Mouse (Mus musculus) induced T-regulatory cell, adult 2 months (primary cell): Measurements from ENCODE around the gene Tdp1.

Source experiments
- DNase-seq: peaks from one replicate; pipeline ENCODE4 v3.0.0-alpha.2; 2012; ENCODE audit warnings: low read depth

The Tdp1 gene

GRCm38 (mm10) chr12:99884269-99885261 lies at the start of gene Tdp1, which contains the start of gene Efcab11:
TSS of gene Tdp1 (plus strand) at chr12:99884517.
TSS of gene Efcab11 (minus strand) at chr12:99884439.
- peak; percentile 97 for DNase-seq

GRCm38 (mm10) chr12:99836404-99837131 lies 47.7 kb upstream of the Tdp1 start:
- peak; percentile 75 for DNase-seq

DNA sequence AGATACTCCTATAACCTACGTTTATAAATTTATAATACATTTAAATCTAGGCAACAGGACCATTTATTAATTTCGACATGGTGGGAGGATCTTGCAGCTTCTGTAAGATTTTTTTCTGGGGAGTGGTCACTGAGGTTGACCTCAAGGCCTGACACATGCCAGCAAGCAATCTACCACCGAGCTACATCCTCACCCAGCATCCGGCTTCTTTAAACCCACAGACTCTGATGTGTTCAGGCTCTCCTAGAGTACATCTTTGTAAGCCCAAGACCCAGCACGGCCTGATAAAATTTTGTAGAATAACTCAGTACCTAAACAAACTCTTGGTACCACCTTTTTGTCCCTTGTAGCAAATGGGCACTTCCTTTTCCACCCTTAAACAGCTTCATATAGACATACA lies 46.8 kb upstream of the Tdp1 start:
- peak; percentile 27 for DNase-seq

DNA sequence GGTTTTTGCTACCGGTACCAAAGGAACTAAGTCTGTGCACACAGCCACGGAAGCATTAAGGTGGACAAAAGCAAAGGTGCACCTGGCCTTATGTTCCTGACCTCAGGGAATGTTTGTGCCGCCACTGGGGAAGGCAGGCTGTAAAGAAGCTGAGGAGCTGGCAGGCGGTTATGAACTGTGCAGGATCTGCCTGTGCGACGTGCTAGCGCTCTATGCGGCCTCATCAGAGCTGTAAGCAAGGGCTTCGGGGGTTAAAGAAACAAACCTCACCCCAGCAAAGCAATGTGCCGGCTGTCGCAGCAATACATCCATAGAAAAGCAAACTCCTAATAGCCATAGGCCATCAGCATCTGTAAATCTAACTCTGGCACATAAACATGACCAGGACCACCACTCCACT lies 46.2 kb upstream of the Tdp1 start:
- peak; percentile 14 for DNase-seq

DNA sequence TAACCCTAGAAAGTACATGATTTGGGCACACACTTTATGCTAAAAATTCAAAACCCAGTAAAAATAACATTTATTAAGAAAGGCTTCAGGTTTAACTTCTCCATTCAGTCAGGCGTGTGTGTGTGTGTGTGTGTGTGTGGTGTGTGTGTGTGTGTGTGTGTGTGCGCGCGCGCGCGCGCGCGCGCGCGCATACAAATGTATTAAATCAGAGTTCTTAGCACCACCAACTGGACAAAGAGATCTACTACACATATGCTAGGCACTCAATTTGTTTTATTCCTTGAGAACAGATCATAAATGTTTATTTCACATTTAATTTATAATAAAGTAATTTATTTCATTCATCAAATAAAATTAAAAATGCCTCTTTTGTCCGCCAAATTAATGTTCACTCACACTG lies 45.6 kb upstream of the Tdp1 start:
- peak; percentile 61 for DNase-seq

DNA sequence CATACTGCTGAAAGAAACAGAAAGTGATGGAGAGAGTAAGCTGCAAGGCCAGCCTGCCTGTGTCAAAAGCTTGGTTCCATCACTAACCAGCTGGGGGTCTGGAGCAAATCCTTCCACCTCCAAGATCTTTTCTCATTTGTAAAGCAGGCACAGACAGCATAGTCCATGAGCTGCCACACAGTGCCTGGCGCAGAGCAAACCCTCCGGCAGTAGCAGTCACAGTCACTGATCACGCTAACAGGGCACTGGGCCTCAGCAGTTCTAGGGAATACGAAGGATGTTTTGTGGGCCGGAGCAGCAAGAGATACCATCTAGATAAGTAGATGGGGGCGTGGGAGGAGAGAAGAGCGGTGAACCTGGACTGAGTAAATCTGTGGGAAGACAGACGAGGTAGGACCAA lies 39.4 kb upstream of the Tdp1 start:
- no peak for DNase-seq

DNA sequence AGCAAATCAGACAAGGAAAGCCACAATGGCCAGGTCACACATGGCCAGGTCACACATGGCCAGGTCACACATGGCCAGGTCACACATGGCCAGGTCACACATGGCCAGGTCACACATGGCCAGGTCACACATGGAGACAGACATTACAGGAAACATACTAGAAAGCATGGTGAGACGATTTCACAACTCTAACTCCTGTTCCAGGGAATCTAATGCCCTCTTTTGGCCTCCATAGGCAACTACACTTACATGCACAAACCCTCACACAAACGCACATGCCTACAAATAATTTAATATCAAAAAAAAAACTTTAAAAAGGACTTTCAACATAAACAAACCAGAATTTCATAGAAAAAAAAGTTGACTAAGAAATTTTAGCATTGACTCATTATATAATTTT lies 34.3 kb upstream of the Tdp1 start:
- peak; percentile 12 for DNase-seq

GRCm38 (mm10) chr12:99853323-99854258 lies 30.7 kb upstream of the Tdp1 start:
- no peak for DNase-seq

GRCm38 (mm10) chr12:99856011-99856410 lies 28.3 kb upstream of the Tdp1 start:
- DNase-seq = no peak

GRCm38 (mm10) chr12:99858664-99859063 lies 25.7 kb upstream of the Tdp1 start:
- DNase-seq = no peak

DNA sequence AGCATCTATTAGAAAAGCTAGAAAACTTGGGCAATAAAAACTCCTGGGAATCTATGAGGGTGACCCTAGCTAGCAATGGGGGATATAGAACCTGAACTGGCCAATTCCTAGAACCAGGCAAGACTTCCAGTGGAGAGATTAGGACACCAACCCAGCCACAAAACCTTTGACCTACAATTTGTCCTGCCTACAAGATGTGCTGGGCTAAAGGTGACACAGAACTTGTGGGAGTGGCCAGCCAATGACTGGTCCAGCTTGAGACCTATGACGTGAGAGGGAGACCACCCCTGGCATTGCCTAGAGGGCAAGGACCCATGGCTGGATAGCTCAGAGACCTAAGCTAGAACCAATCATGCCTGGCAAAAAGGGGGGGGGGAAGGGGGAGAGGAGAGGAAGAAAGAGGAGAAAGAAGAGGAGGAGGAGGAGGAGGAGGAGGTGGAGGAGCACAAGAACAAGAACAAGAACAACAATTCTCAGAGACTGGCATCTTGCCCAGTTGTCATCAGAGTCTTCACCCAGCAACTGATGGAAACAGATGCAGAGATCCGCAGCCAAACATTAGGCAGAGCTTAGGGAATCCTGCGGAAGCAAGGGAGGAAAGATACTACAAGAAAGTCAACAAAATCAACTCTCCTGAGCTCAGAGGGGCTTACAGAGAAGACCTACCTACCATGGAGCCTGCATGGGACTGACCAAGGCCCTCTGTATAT lies 24.8 kb upstream of the Tdp1 start:
- no peak for DNase-seq

- peak; percentile 19 for DNase-seq
Measured at GRCm38 (mm10) chr12:99860981-99861380, 23.3 kb upstream of the Tdp1 start.

GRCm38 (mm10) chr12:99864613-99865012 lies 19.7 kb upstream of the Tdp1 start:
- no peak for DNase-seq

DNA sequence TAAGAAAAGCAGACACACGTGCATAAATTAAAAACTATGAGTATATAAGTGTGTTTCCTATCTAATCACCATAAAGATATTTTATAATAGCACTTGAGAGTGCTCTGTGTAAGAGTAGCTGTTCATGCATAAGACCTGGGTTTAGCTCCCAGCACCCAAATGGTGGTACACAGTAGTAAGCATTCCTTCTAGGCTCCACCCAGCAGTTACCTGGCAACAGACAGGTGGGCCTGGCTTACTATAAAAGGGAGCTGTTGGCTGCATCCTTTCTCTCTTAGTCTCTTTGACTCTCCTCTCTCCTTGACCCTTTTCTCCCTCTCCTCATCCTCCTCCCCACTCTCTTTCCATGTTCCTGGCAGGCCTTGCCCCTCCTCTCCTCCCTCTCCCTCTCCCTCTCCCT lies 15.5 kb upstream of the Tdp1 start:
- DNase-seq = no peak

DNA sequence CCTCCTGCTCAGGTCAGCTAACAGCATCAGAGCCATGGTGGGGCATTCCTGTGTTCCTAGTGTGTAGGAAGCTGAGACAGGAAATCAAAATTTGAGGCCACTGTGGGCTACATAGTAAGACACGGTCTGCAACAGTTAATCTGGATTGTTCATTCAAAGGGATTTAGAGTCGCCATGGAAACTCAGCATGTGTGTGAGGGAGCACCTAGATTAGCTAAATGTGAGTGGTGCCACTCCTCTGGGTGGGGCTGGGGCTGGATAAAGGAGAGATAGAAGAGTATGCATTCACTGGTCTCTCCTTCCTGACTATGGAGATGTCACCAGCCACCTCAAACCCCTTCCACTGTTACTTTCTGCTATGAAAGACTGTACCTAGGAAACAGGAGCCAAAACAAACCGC lies 10.9 kb upstream of the Tdp1 start:
- DNase-seq = no peak

GRCm38 (mm10) chr12:99874609-99875008 lies 9.7 kb upstream of the Tdp1 start:
- peak; percentile 21 for DNase-seq

GRCm38 (mm10) chr12:99883000-99883712 lies 1.2 kb upstream of the Tdp1 start:
- peak; percentile 98 for DNase-seq

DNA sequence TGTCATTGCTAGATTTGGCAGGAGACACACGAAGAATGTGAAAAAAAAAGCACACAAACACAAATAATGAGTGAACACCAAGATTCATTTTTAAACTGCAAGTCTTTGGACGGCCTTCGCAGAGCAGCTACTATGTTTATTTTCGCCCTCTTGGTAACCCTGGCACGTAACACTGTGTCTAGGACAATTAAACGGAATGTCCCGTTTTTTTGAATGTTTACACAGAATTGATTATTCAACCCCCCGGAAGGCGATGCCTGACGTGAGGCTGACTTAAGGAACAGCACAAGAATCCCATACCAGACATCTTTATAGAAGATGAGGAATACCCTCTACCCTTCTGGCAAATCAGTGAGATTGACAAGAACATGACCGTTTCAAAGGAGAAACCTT lies 608 bp upstream of the Tdp1 start:
- DNase-seq = no peak

DNA sequence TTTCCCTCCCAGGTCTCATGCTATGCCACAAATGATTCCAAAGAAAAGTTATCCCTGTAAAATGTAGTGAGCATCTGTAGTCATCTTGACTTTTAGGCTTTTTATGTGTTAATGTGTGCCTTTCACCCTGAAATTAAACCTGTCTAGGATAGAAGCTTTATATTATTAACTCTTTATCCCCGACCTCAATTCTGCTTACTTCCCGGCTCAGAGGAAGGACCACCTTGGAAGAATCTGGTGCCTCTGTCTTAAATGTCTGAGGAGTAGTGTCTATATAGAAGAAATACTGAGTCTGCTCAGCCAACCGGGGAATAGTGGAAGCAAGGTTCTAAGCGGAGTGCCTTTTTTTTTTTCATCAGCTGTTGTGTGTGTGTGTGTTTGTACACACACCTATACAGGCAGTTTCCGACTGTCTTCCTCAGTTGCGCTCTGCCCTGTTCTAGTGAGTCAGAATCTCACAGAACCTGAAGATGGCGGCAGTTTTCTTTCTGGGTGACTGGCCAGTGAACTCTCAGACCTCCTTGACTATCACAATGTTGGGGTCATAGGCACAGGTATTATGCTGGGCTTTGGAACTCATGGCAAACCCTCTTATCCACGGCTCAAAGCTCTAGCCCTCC lies 1.1 kb downstream of the Tdp1 start:
- peak; percentile 13 for DNase-seq

GRCm38 (mm10) chr12:99897846-99898245 lies 13.5 kb downstream of the Tdp1 start:
- no peak for DNase-seq
